Mouse (Mus musculus): ENCODE data around the gene Rassf6.
"Not testable (repeated sequence)": the region's sequence is repeated elsewhere in the genome, so short reads cannot be mapped to it uniquely, and the experiment has no call there.

The Rassf6 gene

DNA sequence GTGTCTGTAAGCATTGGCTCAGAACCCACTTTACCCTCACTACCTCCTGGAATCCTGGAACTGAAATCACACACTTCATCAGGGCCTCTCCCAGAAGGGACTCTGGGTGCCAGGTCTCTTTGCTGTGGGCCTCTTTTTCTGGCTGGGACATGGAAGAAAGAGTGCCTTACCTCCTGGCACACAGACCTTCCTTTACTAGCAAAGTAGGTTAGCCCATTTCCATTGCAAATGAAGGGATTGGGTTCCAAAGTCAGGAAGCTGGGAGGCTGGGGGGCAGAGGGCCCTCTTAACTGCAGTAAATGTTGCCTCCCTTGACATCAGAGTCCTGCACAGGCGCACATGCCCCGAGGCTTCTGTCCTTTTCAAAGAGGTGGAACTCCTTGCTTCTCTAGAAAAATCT lies 17.2 kb downstream of the Rassf6 start:
- DNase-seq, result no peak

DNA sequence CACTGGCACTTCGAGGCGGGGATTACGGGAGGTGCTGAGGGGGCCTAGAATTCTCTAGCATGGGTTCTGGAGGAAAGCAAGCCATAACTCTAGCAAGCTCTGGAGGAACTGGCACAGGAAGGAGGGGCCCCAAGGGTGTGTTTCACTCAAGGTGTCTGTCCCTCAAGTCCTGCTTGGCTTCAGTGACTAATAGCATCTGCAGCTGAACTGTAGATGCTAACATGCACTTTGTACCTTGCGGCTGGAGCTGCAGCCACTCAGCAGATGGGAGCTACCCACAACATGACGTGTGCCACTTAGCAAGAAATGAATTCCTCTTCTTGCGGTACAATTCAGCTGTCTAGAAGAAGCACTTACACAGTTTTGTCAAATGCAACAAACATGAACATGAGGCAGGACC lies 18.7 kb downstream of the Rassf6 start:
- no peak for DNase-seq

- DNase-seq, result no peak
Measured at GRCm38 (mm10) chr5:90621316-90621715, 19.1 kb downstream of the Rassf6 start.

DNA sequence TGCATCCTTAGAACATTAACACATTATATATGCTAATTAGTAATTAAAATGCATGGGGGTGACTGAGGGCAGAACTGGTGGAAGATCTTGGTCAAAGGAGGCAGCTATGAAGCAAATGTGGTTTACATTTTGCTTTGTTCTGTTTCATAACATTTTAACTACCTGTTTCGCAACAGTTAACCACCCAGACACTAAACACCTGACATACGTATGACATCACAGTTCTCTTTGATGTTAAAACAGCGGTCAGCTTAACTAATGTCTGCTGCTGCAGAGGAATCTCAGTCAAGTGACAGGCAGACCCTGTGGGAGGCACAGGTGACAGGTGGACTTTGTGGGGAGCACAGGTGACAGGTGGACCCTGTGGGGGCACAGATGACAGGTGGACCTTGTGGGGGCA lies 22.6 kb downstream of the Rassf6 start:
- no peak for DNase-seq

DNA sequence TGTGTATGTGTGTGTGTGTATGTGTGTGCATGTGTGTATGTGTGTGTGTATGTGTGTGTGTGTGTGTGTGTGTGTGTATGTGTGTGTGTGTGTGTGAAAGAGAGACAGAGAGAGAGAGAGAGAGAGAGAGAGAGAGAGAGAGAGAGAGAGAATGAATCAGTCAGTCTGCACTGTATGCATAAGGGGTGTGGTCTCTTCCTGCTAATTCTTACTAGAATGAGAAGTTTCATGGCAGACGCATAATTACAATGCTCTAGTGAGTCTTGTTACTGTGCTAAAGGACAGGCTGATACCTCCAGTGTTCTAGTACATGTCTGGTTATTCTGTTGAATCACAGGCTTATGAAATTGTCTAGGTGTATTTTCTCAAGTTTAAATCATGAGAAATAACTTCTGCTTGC lies 27.7 kb downstream of the Rassf6 start:
- not testable (repeated sequence) for DNase-seq

DNA sequence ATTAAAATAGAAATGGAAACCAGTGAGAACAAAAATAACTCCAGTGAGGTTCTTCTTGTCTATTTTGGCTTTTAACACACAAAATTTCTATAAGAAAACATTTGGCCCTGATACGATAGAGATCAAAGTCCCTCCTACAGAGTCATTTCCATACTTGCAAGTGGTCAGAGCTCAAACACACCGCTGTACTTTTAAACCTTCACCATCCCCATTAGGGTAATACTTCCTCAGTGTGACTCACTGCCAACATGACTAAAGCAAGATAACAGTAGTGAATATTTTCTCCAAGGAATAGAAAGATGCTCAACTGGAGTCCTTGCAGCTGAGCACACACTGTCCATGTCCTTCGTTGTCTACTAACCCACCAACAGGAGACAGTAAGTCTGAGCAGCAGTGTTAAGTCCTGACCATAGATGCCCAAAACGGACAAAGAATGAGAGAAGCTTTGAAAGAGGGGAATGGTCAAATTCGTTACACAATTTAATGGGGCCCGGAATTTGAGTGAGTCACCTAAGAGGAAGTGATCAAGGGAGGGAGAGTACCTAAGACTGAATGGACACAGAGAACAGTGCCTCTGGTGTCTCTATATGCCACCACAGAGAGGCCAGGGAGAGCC lies 28.4 kb downstream of the Rassf6 start:
- no peak for DNase-seq

DNA sequence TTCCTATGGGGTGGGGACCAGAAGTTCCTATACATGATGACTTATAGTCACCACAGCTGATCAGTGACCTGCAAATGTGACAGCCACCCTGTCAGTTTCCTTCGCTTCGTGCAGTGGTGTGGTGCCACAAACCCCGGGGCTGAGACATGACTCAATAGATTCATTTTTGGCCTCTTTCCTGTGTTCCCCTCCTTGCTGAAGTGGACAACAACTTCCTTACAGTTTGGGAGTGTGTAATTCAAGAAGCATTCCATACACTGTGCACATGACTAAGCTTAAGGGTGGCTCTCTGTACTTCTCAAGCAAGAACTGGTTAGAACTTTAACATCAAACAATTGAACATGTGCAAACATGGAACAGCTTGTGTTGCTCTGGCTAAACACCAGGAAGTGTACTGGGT lies 29.1 kb downstream of the Rassf6 start:
- no peak for DNase-seq

- no peak for DNase-seq
Measured at GRCm38 (mm10) chr5:90608906-90609305, 31.6 kb downstream of the Rassf6 start.

DNA sequence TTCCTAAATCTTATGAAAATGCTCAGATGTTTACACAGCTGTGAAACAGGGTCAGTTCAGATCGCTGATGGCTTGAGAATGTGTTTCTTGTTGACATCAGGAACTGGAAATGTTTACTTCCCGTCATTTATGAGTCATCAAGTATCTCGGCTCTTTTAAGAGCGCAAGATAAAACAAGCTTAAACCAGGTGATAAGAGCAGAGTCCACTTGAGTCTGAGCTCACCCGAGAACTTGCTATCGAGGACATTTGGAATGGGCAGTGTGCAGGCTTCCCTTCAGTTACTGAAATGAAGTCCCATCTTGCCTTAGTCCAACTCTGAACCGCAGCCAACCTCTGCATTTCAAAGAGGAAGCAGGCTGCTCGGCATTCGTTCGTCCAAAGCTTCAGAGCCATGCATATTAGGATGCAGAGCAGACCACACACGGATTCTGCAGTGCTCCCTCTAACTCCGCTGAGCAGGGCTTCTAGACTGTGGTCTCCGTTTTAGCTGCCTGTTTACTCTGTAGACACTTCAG lies 37.0 kb downstream of the Rassf6 start:
- no peak for DNase-seq

GRCm38 (mm10) chr5:90601469-90601868 lies 39.0 kb downstream of the Rassf6 start:
- peak; percentile 15 to 37 for DNase-seq

- DNase-seq, result no peak
Measured at GRCm38 (mm10) chr5:90596155-90596554, 44.3 kb downstream of the Rassf6 start.

- DNase-seq, result no peak
Measured at GRCm38 (mm10) chr5:90594945-90595344, 45.5 kb downstream of the Rassf6 start.

DNA sequence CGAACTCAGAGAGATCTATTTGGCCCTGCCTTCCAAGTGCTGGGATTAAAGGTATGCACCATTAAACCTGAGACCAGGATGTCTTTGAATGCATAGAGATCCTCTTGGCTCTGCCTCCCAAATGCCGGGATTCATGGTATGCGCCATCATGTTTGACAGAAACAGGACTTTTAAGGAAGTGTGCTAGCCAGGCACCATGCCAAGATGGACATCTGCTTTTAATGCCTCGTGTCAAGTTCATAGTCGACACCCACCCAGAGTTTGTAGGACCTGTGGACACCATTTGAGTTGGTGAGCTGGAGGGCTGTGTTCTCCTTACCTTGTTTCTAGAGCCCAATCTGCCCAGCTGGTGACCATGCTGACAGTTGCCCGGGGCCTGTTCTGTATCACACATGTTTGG lies 48.5 kb downstream of the Rassf6 start:
- DNase-seq, result no peak

DNA sequence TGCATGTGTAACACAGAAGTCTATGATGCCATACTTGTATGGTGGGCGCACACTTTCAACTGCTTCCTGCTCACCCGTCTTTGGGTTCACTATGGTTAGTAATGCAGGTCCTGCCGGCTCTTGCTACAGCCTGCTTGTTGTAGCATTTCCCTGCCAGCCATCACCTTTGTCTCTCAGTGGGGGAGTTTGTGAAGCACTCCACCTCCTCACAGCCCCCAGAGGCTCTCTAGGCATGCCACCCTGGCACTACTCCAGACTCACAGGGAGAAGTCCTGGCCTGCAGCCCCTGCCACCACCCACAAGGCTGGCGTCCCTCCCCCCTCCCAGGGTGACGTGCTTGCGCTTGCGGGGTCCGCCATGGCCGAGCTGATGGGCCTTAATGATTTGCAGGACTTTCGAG lies 49.8 kb downstream of the Rassf6 start:
- no peak for DNase-seq

DNA sequence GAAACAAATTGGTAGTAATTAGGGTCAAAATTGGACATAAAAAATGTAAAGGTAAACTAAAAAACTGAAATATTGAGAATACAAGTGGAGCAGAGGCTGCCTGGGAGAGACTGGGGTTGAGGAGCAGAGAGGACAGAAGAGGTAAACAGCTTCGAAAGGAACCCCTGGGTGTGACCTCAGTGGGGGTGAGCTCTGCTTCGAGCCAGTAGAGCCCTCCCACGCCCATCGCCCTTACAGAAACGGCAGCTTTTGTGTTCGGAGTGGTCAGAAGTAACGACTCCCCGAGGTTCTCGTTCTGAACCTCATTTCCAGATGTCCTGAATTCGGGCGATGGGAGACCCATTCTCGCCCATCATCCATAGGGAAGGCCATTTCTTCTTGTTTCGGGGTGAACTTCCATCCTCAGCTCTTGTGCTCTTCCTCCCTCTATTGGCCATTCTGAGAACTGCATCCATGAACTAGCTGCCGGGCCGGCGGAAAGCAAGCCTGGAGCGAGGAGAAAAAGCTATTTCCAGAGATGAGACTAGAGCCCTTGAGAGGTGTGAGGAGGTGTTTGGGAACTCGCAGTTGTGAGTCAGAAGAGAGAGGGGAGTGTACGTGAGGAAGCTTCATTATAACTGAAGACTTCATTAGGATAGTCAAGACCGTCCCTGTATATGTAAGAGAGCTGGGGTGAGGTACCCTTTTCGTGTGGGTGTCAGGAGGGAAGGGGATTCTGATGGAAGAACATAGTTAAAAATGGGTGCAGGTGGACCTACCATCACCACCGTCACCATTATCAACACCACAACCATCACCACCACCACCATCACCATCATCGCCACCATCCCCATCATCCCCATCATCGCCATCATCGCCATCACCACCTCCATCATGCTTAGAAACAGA lies 51.5 kb downstream of the Rassf6 start:
- peak; percentile 56 to 73 for DNase-seq

DNA sequence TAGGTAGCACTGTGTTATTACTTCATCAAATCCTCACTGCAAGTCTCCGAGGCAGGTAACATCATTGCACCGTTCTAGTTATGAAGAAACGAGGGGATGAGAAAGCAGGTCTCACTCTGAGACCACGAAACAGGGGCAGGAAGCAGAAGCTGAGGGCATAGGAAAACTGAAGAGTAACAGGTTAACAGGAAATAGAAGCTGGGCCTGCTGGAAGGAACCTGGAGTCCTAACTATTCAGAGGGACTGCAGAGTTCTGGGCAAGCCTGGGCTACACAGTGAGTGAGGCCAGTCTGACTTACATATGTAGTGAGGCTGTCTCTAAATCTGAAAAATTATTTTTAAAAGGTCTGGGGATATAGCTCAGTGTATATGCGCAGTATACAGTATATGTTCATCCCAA lies 52.4 kb downstream of the Rassf6 start:
- DNase-seq, result no peak

GRCm38 (mm10) chr5:90586511-90586910 lies 53.9 kb downstream of the Rassf6 start:
- DNase-seq, result no peak

GRCm38 (mm10) chr5:90584799-90585198 lies 55.7 kb downstream of the Rassf6 start:
- no peak for DNase-seq

DNA sequence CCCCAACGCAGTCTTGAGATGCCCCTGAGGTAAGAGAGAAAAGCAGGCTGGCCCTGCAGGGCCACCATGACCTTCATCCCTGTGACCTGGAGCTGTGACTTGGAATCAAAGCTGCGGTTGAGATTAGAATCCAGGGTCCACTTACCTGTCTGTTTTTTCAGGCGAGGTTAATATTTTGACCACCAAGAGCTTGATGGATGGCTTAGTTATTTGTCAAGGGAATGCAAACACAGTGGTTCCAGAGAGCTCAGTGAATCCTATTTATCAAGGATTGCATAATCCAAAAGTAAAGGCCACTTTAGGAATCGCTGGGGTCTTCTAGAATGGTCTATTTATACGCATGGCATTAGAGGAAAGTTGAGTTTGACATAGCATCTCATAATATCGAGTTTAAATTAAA lies 58.3 kb downstream of the Rassf6 start:
- DNase-seq, result no peak

DNA sequence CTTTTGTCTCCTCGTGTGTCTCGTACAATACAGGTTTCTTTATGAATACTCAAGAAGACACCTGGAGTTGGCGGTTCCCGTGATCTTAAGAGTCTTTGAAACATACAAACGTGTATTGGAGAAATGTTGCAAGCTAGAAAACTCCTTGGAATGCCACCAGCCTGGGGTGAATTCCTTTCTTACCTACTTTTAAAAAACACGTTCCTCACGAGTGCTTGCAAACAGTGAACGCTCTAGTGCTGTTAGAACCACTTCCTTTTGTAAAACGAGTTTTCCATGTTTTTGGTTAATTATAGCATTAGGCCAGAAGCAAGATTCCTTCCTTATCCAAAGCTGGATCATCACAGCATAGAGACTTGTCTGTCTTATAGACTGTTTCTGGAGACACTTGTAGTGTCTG lies 60.9 kb downstream of the Rassf6 start:
- DNase-seq, result no peak

GRCm38 (mm10) chr5:90577751-90578150 lies 62.7 kb downstream of the Rassf6 start:
- no peak for DNase-seq

GRCm38 (mm10) chr5:90571216-90571615 lies 69.2 kb downstream of the Rassf6 start:
- no peak for DNase-seq

DNA sequence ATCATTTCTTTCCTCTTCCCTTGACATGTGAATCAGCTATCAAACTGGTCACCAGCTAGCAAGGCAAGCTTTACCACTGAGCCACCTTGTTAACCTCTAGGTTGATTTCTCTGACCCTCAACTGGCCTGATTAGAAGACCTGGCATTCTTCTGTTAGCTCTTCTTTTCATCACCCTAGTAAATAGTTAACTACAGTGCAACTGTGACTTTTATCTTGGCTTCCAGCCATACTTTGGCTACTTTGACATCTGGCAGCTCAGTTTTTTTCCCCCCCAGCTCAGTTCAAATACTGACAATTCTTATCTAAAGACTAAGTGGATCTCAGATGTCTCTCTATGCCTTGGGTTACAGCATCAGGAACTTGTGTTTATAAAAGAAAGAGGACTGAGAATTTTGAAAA lies 72.1 kb downstream of the Rassf6 start:
- DNase-seq, result no peak

DNA sequence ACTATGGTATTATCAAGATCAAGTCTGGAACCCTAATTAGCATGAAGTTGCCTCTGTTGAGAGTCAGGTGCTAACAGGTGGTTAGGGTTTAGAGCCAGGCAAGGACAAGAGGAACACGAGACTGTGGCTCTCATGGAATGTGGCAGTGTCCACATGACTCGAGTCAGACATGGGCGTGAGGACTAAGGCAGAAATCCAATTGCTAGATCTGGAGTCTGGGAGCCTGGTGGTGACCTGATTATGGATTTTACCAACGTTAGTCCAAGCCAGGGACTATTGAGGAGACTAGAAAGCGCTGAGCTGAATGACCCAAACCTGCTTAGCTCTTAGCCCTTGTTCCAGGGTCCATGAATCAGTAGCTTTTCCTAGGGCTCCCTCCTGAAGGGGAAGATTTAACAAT lies 72.7 kb downstream of the Rassf6 start:
- no peak for DNase-seq

Measured in cerebellum, postnatal 36 days (tissue).